Mouse (Mus musculus) forelimb bud, embryonic 11.5 days (tissue): ENCODE data around the gene Olfr206.
"Not testable (repeated sequence)": the region's sequence is repeated elsewhere in the genome, so short reads cannot be mapped to it uniquely, and the experiment has no call there.

Source experiments
- DNase-seq: peaks from one replicate; pipeline ENCODE4 v3.0.0-alpha.2; 2012; ENCODE audit warnings: low read depth, low spot score

Gene Olfr206

DNA sequence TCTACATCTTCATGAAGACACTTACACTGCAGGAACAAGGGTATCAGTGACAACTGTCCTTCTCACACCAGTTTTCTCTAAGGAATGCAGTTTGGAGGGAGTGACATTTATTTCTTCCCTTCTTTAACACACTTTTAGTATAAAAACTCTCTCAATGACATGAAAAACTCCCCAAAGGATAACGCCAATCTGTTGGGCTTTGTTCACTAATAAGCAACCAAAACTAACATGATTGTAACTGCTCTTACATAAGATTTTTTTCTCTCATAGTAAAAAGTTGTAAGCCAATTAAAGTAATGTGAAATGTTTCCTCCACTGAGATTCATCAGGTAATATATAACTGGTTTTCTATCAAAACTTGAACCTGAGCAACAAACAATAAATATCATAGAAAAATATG, at the start of gene Olfr206:
TSS of gene Olfr206 (minus strand) at position 101 of the 400 bp plus-strand sequence.
- DNase-seq = no peak

DNA sequence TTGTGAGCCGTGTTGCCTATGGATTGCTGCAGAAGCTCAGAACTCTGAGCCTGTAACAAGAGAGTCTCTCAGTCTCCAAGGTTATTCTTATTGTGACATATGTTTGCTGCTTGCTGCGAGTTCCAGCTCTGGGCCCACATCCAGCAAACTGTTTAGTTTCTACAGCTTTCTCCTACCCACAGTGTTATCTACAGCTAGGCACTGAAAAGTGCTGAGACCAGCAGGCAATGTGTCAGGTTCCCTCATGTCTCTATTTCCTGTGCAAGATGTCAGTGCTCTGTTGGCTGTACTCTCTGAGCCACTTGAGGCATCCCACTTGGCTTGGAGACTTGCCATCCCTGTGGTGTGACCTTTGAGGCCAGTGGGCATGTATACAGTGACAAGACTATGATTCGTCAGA, 44.3 kb upstream of the Olfr206 start:
- DNase-seq = no peak

DNA sequence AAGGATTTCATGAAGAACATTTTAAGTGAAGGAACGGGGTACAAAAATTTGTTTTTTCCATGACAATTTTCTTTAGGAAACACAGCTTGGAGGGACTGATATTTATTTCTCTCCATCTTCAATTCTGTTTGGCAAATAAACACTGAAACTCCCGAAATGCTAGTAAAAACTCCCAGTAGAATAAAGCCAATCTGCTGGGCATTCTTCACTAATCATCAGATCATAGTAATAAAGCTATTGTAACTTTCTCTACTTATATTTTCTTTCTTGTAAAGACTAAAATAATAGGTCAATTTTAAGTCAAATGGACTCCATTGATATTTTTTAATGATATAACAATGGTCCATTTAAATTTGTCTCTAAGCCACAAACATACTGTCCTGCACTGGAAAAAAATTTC, 14.8 kb upstream of the Olfr206 start, which contains the start of gene Olfr209:
TSS of gene Olfr209 (minus strand) at position 101 of the 400 bp plus-strand sequence.
- no peak for DNase-seq

DNA sequence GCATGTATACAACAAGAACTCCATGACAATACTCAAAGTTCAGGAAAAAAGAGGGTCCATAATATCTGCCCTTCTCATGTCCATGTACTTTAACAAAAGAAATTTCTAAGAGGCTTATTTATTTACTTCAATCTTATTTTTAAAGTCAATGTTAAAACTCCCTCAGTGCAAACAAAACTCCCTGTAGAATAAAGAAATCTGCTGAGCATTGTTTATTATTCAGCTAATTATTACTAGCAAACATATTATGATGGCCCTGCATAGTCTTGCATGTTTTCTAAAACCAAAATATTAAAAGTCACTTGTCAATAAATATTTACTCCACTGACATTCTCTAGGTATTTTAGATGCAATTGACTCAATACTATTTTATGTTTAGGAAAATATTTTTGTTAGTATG, 18.0 kb downstream of the Olfr206 start, which contains the start of gene Olfr205:
TSS of gene Olfr205 (minus strand) at position 101 of the 400 bp plus-strand sequence.
- no peak for DNase-seq

DNA sequence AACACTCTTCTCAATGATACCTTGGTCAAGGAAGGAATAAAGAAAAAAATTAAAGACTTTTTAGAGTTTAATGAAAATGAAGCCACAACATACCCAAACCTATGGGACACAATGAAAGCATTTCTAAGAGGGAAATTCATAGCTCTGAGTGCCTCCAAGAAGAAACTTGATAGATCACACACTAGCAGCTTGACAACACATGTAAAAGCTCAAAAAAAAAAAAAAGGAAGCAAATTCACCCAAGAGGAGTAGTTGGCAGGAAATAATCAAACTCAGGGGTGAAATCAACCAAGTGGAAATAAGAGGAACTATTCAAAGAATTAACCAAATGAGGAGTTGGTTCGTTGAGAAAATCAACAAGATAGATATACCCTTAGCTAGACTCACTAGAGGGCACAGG, 25.8 kb downstream of the Olfr206 start:
- DNase-seq = not testable (repeated sequence)

DNA sequence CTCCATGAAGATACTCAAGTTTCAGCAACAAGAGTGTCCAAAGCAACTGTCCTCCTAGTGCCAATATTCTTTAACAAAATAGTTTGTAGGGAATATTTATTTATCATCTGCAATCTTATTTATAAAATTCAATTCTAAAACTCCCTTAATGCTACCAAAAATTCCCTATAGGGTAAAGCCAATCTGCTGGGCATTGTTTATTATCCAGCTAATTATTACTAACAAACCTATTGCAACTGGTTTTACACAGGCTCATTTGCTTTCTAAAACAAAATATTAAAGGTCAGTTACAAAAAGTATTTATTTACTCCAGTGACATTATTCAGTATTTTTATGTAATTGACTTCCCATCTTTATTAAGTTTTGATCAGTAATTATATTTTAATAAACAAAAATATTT, 30.9 kb downstream of the Olfr206 start, which contains the start of gene Olfr204:
TSS of gene Olfr204 (minus strand) at position 101 of the 400 bp plus-strand sequence.
- no peak for DNase-seq

DNA sequence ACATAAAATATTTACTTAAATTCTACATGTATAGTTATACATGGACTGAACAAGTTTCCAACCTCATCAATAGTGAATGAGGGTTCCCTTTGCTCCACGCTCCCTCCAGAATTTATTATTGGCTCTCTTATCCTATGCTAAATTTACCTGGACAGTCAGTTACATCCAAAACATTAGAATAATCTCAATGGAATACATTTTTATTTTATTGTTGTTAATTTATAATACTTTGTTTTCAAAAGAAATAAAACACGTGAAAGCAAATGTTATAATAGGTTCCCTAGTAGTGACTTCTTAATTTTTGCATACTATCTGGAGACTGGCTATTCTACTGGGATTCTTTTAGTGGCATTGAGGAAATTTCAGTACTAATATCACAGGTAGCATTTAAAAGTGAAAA, 50.5 kb downstream of the Olfr206 start, which contains the start of gene Olfr203:
TSS of gene Olfr203 (plus strand) at position 301 of the 400 bp plus-strand sequence.
- DNase-seq = no peak
